Mouse (Mus musculus) bone marrow macrophage, adult 2 months (primary cell): ENCODE results near the gene Zc3h7a.

Experiments
- CTCF ChIP-seq: IDR thresholded peaks from 2 replicates; pipeline ENCODE4 v1.5.1; 2012; ENCODE audit warnings: low read depth, mild to moderate bottlenecking, low read length, moderate library complexity
- POLR2A ChIP-seq: IDR thresholded peaks from 2 replicates; pipeline ENCODE4 v1.6.1; 2012; ENCODE audit warnings: mild to moderate bottlenecking, low read depth, low read length, borderline replicate concordance

- TF ChIP-seq CTCF (no peak), POLR2A (no peak)
Measured at GRCm38 (mm10) chr16:11109198-11109740, 66.9 kb downstream of the Zc3h7a start.
